Mouse (Mus musculus): ENCODE measurements at regions not wholly inside any gene's neighbourhood (a gene's known extent, or its start where the extent isn't known, plus 50 kb on each side); places are given as distances from the start of the nearest gene placed in this dataset.
A peak's percentile ranks its signal among the peaks of the same experiment; 100 is the strongest.

DNA sequence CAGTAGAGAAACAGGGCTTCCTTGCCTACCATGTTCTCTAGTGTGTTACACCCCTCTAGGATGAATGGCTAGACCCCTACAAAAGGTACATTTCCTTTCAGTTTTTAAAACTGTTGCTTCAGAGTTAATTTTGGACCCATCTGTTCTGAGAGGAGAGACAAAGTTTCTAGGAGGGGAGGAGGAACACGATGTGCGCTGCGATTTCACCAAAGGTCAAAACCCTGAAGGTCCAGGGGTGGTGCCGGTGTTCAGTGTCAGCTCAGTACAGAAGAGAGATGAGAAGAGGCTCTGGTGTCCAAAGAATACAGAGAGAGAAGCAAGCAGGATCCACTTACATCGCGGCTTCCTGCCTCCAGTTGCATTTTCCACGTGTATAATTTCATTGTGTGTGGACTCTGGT lies 89.4 kb upstream of the Col1a2 start:
- Histone ChIP-seq H3K27me3 (ENCODE audit: low read depth, poor library complexity, severe bottlenecking) (no peaks in the 10 kb centered on the region), H3K4me1 (peaks cover 26% of the 10 kb centered on the region), H3K9me3 (replicated peaks) (no peaks in the 10 kb centered on the region), H3K36me3 (no peaks in the 10 kb centered on the region), H3K27ac (no peak overlapping the region), H3K4me3 (no peak overlapping the region)
- DNase-seq (ENCODE audit: low spot score) = no peak
- WGBS = 82% methylated on average over 7 of the region's 7 CpGs

DNA sequence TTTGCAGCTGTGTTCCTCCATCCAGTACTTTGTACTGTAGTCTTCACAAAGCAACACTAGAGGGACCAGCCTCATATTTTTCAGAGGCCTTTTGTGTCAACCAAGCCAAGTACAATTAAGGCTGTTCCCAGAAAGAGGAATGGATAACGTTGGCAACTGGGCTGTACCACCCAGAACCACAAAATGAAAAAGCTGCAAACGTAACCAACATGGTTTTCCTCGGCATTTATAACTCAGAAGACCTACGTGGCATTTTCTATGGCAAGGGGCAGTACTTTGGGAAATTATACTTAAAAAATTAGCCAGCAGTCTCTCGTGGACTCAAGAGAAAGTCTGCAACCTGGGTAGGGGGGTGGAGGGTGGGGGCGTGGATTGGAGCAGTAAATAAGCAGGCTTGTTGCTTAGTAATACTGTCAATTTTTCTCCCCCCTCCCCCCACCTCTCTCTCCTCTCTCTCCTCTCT lies 87.3 kb upstream of the Col1a2 start:
- no peaks in the 10 kb centered on the region for H3K36me3 ChIP-seq
- peaks cover 32% of the 10 kb centered on the region for H3K4me1 ChIP-seq
- no peaks in the 10 kb centered on the region for H3K27me3 ChIP-seq (ENCODE audit: low read depth, poor library complexity, severe bottlenecking)
- H3K9me3 ChIP-seq (replicated peaks) = no peaks in the 10 kb centered on the region
- no peak for DNase-seq (ENCODE audit: low spot score)
- peak overlapping the region; percentile 28; the same call in 1 of the 2 replicates for H3K4me3 ChIP-seq
- WGBS = 31% methylated on average over 6 of the region's 6 CpGs
- H3K27ac ChIP-seq = peak overlapping the region; percentile 81

DNA sequence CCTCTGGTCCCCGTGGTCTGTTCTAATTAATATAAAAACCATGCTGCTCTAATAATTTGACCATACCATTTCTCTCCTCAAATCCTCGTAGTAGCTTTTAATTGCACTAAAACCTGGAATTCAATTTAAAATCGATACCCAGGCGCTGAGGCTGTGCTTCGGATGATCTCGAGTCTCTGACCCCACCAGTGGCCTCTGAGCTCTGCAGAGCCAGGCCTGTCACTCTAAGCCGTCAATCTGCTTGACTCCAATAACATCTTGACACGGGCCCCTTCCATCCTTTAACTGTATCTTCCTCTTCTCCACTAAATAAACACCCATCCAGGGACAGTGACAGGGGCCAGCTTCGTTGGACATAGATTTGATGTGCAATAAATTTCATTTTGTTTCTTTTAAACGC lies 86.2 kb upstream of the Col1a2 start:
- no peaks in the 10 kb centered on the region for H3K9me3 ChIP-seq (replicated peaks)
- H3K4me3 ChIP-seq = no peak overlapping the region
- 53% methylated on average over 10 of the region's 10 CpGs for WGBS
- H3K36me3 ChIP-seq = no peaks in the 10 kb centered on the region
- DNase-seq (ENCODE audit: low spot score) = no peak
- no peaks in the 10 kb centered on the region for H3K27me3 ChIP-seq (ENCODE audit: low read depth, poor library complexity, severe bottlenecking)
- H3K4me1 ChIP-seq = peaks cover 32% of the 10 kb centered on the region
- H3K27ac ChIP-seq = peak overlapping the region; percentile 67; the same call in 1 of the 2 replicates

DNA sequence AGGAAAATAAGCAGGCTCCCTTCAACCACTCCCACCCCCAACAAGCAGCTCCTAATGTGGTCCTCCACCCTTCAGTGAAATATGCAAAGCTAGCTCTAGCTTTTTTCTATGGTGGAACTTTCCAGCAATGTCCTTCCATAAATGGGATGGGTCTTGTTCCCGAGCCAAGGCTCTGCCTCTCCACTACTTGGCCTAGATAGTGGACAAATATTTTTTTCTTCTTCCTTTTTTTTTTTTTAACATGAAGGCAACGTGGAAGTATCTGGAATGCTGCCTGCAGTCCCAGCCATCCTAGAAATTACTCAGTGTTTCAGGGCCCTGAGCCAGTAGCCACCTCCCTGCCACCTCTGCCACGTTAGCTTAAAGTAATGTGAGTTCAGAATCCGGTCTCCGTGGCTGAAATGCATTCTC lies 85.7 kb upstream of the Col1a2 start:
- Histone ChIP-seq H3K27ac (no peak overlapping the region), H3K36me3 (no peaks in the 10 kb centered on the region), H3K4me3 (no peak overlapping the region), H3K27me3 (ENCODE audit: low read depth, poor library complexity, severe bottlenecking) (no peaks in the 10 kb centered on the region), H3K4me1 (peaks cover 32% of the 10 kb centered on the region), H3K9me3 (replicated peaks) (no peaks in the 10 kb centered on the region)
- DNase-seq (ENCODE audit: low spot score) = no peak
- 77% methylated on average over 5 of the region's 5 CpGs for WGBS

DNA sequence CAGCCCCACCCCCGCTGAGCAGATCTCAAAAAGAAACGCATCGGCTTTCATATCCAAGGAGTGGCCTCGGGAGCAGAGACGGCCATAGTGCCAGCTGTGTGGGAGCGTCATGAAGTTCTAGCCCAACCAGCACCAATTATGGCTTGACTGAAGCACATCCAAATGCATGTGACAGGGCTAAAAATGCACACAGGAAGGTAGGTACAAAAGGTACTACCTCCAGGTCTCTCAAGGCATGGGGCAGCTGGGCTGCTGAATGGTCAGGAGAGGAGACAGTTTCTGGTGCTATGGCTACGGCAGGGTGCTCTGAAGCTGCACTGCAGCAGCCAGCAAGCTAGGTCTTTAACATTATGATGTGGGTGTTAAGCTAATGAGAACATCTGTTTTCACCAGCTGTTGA lies 83.1 kb upstream of the Col1a2 start:
- DNase-seq (ENCODE audit: low spot score) = no peak
- H3K27ac ChIP-seq = no peak overlapping the region
- H3K27me3 ChIP-seq (ENCODE audit: low read depth, poor library complexity, severe bottlenecking) = no peaks in the 10 kb centered on the region
- H3K36me3 ChIP-seq = no peaks in the 10 kb centered on the region
- no peak overlapping the region for H3K4me3 ChIP-seq
- H3K4me1 ChIP-seq = peaks cover 32% of the 10 kb centered on the region
- 77% methylated on average over 7 of the region's 7 CpGs for WGBS
- no peaks in the 10 kb centered on the region for H3K9me3 ChIP-seq (replicated peaks)

DNA sequence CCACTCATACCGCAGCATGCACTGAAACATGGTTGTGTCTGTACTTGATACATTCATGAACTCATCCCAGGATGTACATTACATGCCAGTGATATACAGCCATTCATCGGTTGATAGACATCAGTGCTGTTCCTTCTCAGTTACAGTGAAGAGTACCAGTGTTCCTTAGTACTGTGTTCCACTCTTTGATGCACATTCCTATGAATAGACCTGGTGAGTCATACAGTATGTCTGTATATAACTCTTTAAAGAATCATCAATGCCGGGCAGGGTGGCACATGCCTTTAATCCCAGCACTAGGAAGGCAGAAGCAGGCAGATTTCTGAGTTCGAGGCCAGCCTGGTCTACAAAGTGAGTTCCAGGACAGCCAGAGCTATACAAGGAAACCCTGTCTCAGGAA lies 77.5 kb upstream of the Col1a2 start:
- Histone ChIP-seq H3K36me3 (no peaks in the 10 kb centered on the region), H3K27me3 (ENCODE audit: low read depth, poor library complexity, severe bottlenecking) (no peaks in the 10 kb centered on the region), H3K4me1 (no peaks in the 10 kb centered on the region), H3K9me3 (replicated peaks) (no peaks in the 10 kb centered on the region), H3K27ac (no peak overlapping the region), H3K4me3 (no peak overlapping the region)
- no peak for DNase-seq (ENCODE audit: low spot score)
- WGBS = 94% methylated on average over 4 of the region's 4 CpGs

DNA sequence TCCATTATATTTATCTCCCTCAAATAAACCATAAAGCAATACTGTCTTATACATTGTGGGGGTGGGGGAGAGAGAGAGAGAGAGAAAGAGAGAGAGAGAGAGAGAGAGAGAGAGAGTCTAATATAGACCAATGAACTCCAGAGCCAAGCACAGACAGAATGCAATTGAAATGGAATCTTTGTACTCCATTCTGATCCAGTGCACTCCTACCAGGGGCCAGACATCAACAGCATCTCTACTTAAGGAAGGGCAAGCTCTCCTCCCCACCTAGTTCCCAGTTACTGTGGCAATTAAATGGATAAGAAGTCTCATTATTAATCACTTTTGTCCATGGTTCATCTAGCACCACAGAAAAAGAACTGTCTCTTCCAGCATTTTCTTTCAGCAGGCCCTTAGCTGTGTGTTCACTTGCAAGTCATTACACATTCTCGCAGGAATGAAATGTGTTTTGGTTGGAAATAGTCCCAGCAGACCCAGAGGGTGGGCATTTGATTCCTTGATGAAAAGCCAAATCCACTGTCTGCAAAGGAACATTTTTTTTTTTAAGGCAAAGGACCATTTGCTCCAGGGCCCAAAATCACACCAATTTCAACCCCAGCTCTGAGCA lies 73.8 kb upstream of the Col1a2 start:
- H3K27ac ChIP-seq = no peak overlapping the region
- DNase-seq (ENCODE audit: low spot score) = no peak
- H3K27me3 ChIP-seq (ENCODE audit: low read depth, poor library complexity, severe bottlenecking) = no peaks in the 10 kb centered on the region
- no peaks in the 10 kb centered on the region for H3K9me3 ChIP-seq (replicated peaks)
- no peaks in the 10 kb centered on the region for H3K4me1 ChIP-seq
- no peaks in the 10 kb centered on the region for H3K36me3 ChIP-seq
- 84% methylated on average over 1 of the region's 1 CpGs for WGBS
- no peak overlapping the region for H3K4me3 ChIP-seq

DNA sequence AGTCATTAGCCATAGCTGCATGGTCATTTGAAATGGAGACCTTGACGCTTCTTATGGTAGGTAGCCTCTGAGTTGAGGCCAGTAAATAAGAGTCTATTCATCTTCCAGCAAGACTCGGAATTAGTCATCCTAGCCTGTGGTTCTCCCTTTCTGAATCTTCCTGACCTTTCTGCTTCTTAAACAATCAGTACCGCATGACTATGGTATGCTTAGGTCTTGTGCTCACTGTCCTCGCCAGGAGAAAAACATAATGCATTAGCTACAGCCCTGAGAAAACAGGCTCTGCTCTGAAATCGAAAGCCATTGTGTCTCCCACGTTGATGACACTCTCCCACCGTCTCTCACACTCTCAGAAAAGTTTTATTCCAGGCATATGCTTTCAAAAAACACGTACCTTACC lies 72.4 kb upstream of the Col1a2 start:
- Histone ChIP-seq H3K9me3 (replicated peaks) (no peaks in the 10 kb centered on the region), H3K36me3 (no peaks in the 10 kb centered on the region), H3K4me1 (peaks cover 8% of the 10 kb centered on the region; the same call in 1 of the 2 replicates), H3K27me3 (ENCODE audit: low read depth, poor library complexity, severe bottlenecking) (no peaks in the 10 kb centered on the region), H3K27ac (no peak overlapping the region), H3K4me3 (no peak overlapping the region)
- no peak for DNase-seq (ENCODE audit: low spot score)
- 87% methylated on average over 8 of the region's 8 CpGs for WGBS

DNA sequence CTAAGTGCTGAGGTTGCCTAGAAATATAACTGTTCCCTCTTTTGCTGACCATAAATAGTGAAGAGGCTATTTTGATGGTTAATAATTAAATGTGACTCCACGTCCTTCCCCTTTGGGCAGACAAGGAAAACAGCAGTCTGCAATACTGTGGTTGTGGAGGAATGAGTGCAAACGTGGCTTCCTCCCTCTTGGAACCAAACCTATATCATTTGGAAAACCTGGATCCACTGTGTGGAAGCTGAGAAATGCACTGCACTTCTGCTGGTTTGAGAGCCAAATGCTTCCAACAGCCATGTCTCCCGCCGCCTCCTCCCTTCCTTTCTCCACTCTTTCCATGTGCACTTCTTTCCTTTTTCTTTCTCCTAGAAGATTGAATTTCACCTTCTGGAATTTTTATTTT lies 68.2 kb upstream of the Col1a2 start:
- H3K9me3 ChIP-seq (replicated peaks) = no peaks in the 10 kb centered on the region
- no peak for DNase-seq (ENCODE audit: low spot score)
- H3K27me3 ChIP-seq (ENCODE audit: low read depth, poor library complexity, severe bottlenecking) = no peaks in the 10 kb centered on the region
- H3K27ac ChIP-seq = no peak overlapping the region
- WGBS = 66% methylated on average over 4 of the region's 4 CpGs
- H3K4me1 ChIP-seq = peaks cover 16% of the 10 kb centered on the region
- H3K4me3 ChIP-seq = no peak overlapping the region
- no peaks in the 10 kb centered on the region for H3K36me3 ChIP-seq

DNA sequence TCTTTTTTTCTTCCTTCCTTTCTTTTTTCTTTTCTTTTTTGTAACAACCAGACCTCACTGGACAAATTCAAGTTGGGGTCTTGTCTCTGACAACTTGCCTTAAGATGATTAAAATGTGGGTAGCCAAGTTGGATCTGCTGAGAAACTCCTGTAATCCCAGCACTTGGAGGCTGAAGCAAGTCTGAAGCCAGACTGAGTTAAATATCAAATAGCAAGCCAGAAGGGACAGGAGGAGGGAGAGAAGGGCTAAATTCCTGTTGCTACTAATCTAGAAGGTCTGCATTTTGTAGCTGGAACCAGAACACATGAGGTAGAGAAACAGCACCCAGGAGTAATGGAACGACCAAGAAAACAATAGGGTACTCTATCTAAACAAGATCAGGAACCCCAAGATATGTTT lies 67.7 kb upstream of the Col1a2 start:
- Histone ChIP-seq H3K27ac (no peak overlapping the region), H3K9me3 (replicated peaks) (no peaks in the 10 kb centered on the region), H3K36me3 (no peaks in the 10 kb centered on the region), H3K4me3 (no peak overlapping the region), H3K4me1 (peaks cover 19% of the 10 kb centered on the region), H3K27me3 (ENCODE audit: low read depth, poor library complexity, severe bottlenecking) (no peaks in the 10 kb centered on the region)
- DNase-seq (ENCODE audit: low spot score) = no peak
- 75% methylated on average over 1 of the region's 1 CpGs for WGBS

DNA sequence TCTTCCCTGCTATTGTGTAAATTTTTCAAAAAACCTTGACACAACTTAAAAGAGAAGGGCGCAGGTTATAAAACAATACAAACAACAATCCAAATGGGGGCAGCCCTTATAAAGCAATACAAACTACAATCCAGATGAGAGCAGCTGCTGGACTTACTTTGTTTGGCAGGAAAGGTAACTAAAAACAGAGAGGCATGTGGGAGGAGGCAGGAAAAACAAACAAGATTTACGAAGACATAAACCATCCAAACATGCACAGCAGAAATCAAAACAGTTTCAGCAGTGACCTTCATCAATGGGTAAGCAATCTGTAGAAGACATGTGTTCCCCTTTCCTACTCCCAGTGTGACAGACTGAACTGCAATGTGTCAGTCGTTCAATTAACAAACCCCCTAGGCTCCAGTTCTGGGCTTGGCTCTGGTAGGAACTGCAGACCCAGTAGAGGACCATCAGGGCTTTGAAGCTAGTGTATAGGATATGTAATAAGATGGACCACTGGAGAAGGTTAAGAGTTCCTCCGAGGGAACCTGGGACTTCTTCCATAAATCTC lies 62.9 kb upstream of the Col1a2 start:
- no peak for DNase-seq (ENCODE audit: low spot score)
- peaks cover 15% of the 10 kb centered on the region for H3K4me1 ChIP-seq
- no peak overlapping the region for H3K4me3 ChIP-seq
- H3K9me3 ChIP-seq (replicated peaks) = no peaks in the 10 kb centered on the region
- WGBS = 60% methylated on average over 4 of the region's 4 CpGs
- H3K27me3 ChIP-seq (ENCODE audit: low read depth, poor library complexity, severe bottlenecking) = no peaks in the 10 kb centered on the region
- H3K27ac ChIP-seq = no peak overlapping the region
- no peaks in the 10 kb centered on the region for H3K36me3 ChIP-seq

DNA sequence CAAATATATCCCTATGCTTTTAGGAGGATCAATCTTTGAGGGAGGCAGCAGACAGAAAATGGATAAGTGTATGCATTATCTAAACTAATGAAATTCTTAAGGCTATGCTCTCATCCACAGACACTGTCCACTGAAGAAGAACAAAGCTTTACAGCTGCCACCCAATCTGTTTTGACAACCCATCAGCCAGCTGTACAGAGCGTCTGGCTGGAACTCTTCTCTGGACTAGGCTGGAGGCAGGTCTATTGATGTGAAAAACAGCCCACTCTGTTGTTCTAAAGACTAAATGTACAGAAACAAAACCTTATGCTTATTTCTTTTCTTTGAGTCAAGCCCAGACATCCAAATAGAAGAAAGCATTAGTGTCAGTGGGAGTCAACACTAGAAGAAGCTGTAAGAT lies 58.7 kb upstream of the Col1a2 start:
- DNase-seq (ENCODE audit: low spot score) = no peak
- Histone ChIP-seq H3K9me3 (replicated peaks) (no peaks in the 10 kb centered on the region), H3K27me3 (ENCODE audit: low read depth, poor library complexity, severe bottlenecking) (no peaks in the 10 kb centered on the region), H3K4me3 (no peak overlapping the region), H3K27ac (no peak overlapping the region), H3K36me3 (no peaks in the 10 kb centered on the region), H3K4me1 (0 out of 2 replicates have a peak, but pooled peaks cover 6% of the 10 kb centered on the region)
- WGBS = 45% methylated on average over 1 of the region's 1 CpGs

DNA sequence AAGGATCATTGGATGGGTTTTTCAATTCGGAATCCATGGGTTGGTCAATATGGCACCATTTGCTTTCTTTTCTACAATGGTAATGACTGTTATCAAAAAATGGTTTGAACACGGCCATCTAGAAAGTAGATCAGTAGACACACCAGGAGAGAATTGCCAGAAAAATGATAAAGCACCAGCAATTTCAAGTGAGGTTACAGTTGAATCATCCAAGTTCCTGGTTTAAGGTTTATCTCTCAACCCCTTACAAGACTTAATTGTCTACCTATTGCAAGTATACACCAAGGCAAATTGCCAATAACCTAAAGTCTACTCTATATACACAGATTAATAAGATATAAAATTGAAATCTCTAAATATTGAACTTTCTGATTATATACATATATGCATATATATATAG lies 53.4 kb upstream of the Col1a2 start:
- whole genome bisulfite sequencing = 96% methylated on average over 2 of the region's 2 CpGs
- no peaks in the 10 kb centered on the region for H3K9me3 ChIP-seq (replicated peaks)

More for the DNA sequence above, 53.4 kb upstream of the Col1a2 start:
- no peak overlapping the region for H3K27ac ChIP-seq
- no peaks in the 10 kb centered on the region for H3K36me3 ChIP-seq
- no peak overlapping the region for H3K4me3 ChIP-seq
- H3K4me1 ChIP-seq = peaks cover 15% of the 10 kb centered on the region
- no peaks in the 10 kb centered on the region for H3K27me3 ChIP-seq (ENCODE audit: low read depth, poor library complexity, severe bottlenecking)
- DNase-seq (ENCODE audit: low spot score) = no peak
